In the genomic region with DNA sequence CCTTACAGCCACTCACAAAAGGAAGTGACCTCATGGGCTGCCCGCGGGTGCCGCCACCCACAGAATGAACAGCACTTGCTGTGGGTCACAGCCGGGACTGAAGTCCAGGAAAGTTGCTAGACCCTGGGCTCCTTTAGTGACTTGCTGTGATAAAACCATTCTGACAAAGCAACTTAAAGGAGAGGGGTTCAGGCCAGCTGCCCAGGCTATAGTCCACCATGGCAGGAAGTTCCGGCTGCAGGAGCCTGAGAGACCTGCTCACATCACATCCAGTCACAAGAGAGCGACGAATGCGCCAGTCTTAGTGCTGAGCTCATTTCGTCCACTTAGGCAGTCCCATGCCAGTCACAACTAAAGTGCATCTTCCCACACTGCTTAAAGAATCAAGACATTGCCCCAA, we compare ENCODE assay signal across 30 mouse cellular contexts.
"Had no signal": no experiment of that assay in that cellular context is flagged by ENCODE, and none has a peak within 500 bp of the region (broad histone marks: within the 10 kb centered on the region; RNA-seq: fewer than 3 reads in every experiment).

No protein-coding gene starts in this region.

- H3K9ac ChIP-seq: limb, embryonic 12.5 days; limb, embryonic 13.5 days; limb, embryonic 15.5 days; liver, embryonic 12.5 days; liver, embryonic 13.5 days; liver, embryonic 14.5 days; liver, embryonic 15.5 days; liver, postnatal 0 days; lung, embryonic 14.5 days; lung, embryonic 15.5 days; midbrain, embryonic 12.5 days; midbrain, embryonic 13.5 days; midbrain, embryonic 15.5 days; neural tube, embryonic 12.5 days had no signal

- H3K36me3 ChIP-seq: limb, embryonic 10.5 days; limb, embryonic 12.5 days; limb, embryonic 13.5 days; limb, embryonic 15.5 days; liver, embryonic 12.5 days; liver, embryonic 13.5 days; liver, embryonic 15.5 days; lung, embryonic 15.5 days; midbrain, embryonic 10.5 days; midbrain, embryonic 12.5 days; midbrain, embryonic 13.5 days; midbrain, embryonic 15.5 days; neural tube, embryonic 12.5 days had no signal

- H3K4me1 ChIP-seq: lung, embryonic 15.5 days had no signal

- DNase-seq: left cerebral cortex, postnatal 4 days; liver; liver, embryonic 13.5 days; liver, postnatal 0 days; lung, adult 18-20 months; lung, adult 2 months; lung, embryonic 14.5 days; lung, postnatal 10 days; lung, postnatal 14 days; lung, postnatal 36 days; lung, postnatal 4 days had no signal

- H3K9me3 ChIP-seq: limb, embryonic 10.5 days; limb, embryonic 12.5 days; limb, embryonic 13.5 days; limb, embryonic 15.5 days; liver, embryonic 12.5 days; liver, embryonic 13.5 days; liver, embryonic 15.5 days; lung, embryonic 15.5 days; midbrain, embryonic 10.5 days; midbrain, embryonic 12.5 days; midbrain, embryonic 13.5 days; midbrain, embryonic 15.5 days; neural tube, embryonic 12.5 days had no signal

- H3K4me2 ChIP-seq: limb, embryonic 12.5 days; limb, embryonic 13.5 days; limb, embryonic 15.5 days; liver, embryonic 11.5 days; liver, embryonic 12.5 days; liver, embryonic 13.5 days; liver, embryonic 15.5 days; lung, embryonic 14.5 days; lung, embryonic 15.5 days; midbrain, embryonic 12.5 days; midbrain, embryonic 13.5 days; midbrain, embryonic 15.5 days; neural tube, embryonic 12.5 days had no signal

- H3K27ac ChIP-seq: limb, embryonic 10.5 days; limb, embryonic 12.5 days; limb, embryonic 13.5 days; limb, embryonic 15.5 days; liver, embryonic 12.5 days; liver, embryonic 13.5 days; liver, embryonic 14.5 days; liver, embryonic 15.5 days; lung, embryonic 15.5 days; macrophage; midbrain, embryonic 10.5 days; midbrain, embryonic 12.5 days; midbrain, embryonic 13.5 days; midbrain, embryonic 15.5 days; neural tube, embryonic 12.5 days had no signal

- ATAC-seq: liver, embryonic 12.5 days; liver, postnatal 0 days; lung, postnatal 0 days; midbrain, embryonic 13.5 days; midbrain, embryonic 15.5 days; midbrain, embryonic 16.5 days had no signal

- H3K4me3 ChIP-seq: limb, embryonic 10.5 days; limb, embryonic 12.5 days; limb, embryonic 13.5 days; limb, embryonic 15.5 days; liver, embryonic 12.5 days; liver, embryonic 13.5 days; liver, embryonic 15.5 days; lung, embryonic 15.5 days; megakaryocyte, embryonic 14.5 days; midbrain, embryonic 10.5 days; midbrain, embryonic 12.5 days; midbrain, embryonic 13.5 days; midbrain, embryonic 15.5 days; myocyte; neural tube, embryonic 12.5 days had no signal

- H3K27me3 ChIP-seq: limb, embryonic 12.5 days; limb, embryonic 15.5 days; lung, embryonic 15.5 days; midbrain, embryonic 12.5 days; midbrain, embryonic 15.5 days; neural tube, embryonic 12.5 days had no signal
